In the genomic region with DNA sequence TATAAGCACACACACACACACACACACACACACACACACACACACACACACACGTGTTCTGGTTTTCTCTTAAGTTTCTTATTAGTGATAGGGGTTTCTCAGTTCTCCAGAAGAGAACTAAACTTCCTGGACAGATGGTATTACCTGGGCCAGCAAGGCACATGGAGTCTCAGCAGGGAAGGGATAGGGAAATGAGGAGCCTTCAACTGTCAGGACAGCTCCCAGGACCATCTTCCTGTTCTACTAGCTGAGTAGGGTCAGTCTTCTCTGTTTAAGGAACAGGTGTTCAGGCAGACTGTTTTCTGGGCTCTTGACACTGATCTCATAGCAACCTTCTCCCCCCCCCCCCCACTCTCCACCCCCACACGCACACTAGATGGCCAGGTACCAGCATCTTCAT, we compare ENCODE assay signal across 19 mouse cellular contexts. TPM values are rescaled to one million over a fixed set of nuclear protein-coding genes. Genes with fewer than 3 reads are reported as not detected.
"Had no signal": no experiment of that assay in that cellular context is flagged by ENCODE, and none has a peak within 500 bp of the region (broad histone marks: within the 10 kb centered on the region; RNA-seq: fewer than 3 reads in every experiment).

No protein-coding gene starts in this region.

- H3K36me3 ChIP-seq: limb, embryonic 15.5 days; liver, embryonic 12.5 days; midbrain, embryonic 12.5 days; neural tube, embryonic 13.5 days had no signal

- H3K27ac ChIP-seq: left cerebral cortex, adult 2 months; limb, embryonic 15.5 days; liver, embryonic 12.5 days; midbrain, embryonic 12.5 days; neural tube, embryonic 13.5 days; stomach, postnatal 0 days had no signal

- H3K27me3 ChIP-seq: limb, embryonic 15.5 days; liver, embryonic 12.5 days; midbrain, embryonic 12.5 days; neural tube, embryonic 13.5 days had no signal

- H3K4me1 ChIP-seq: liver, embryonic 12.5 days had no signal

- H3K9me3 ChIP-seq: limb, embryonic 15.5 days; liver, embryonic 12.5 days; midbrain, embryonic 12.5 days; neural tube, embryonic 13.5 days had no signal

- DNase-seq: kidney, postnatal 25 days; lung, embryonic 14.5 days; lung, postnatal 10 days; lung, postnatal 4 days; right cerebral cortex, postnatal 25 days; thymus, postnatal 4 days had no signal

- ATAC-seq: liver, embryonic 12.5 days; midbrain, embryonic 16.5 days had no signal

- H3K4me3 ChIP-seq: left cerebral cortex, adult 2 months; limb, embryonic 15.5 days; liver, embryonic 12.5 days; midbrain, embryonic 12.5 days; neural tube, embryonic 13.5 days had no signal

RNA-seq across cellular contexts. Expression of a gene that starts 2.8 kb away (rescaled TPM):
- total RNA-seq: layer of hippocampus, postnatal 25 days; left cerebral cortex, adult 2 months; left cerebral cortex, postnatal 14 days; megakaryocyte-erythroid progenitor cell, adult 5-6 weeks had no signal
- polyA plus RNA-seq: kidney, embryonic 16.5 days; limb, embryonic 11.5 days; limb, embryonic 15.5 days; liver, embryonic 12.5 days; liver, embryonic 16.5 days; lung, embryonic 14.5 days; midbrain, embryonic 12.5 days; midbrain, embryonic 16.5 days; neural tube, embryonic 13.5 days; stomach, postnatal 0 days had no signal
